Comparison of ENCODE assay signal across 13 mouse cellular contexts in genomic region chr2:12212662-12213463, GRCm38 (mm10).
DNase-seq lines count a peak whose midpoint lies in the region; ATAC-seq lines count a peak whose summit lies in the region.
"Had no signal": no experiment of that assay in that cellular context is flagged by ENCODE, and none has a peak within 500 bp of the region (broad histone marks: within the 10 kb centered on the region; RNA-seq: fewer than 3 reads in every experiment).

No protein-coding gene starts in this region.

- H3K4me3 ChIP-seq in hindbrain, embryonic 10.5 days = no peak overlapping the region
- no peak overlapping the region for H3K4me3 ChIP-seq in hindbrain, embryonic 12.5 days
- H3K4me3 ChIP-seq in embryonic facial prominence, embryonic 13.5 days = no peak overlapping the region
- H3K4me3 ChIP-seq in limb, embryonic 11.5 days (ENCODE audit: low read depth, low read length) = no peak overlapping the region
- H3K4me3 ChIP-seq in midbrain, embryonic 10.5 days = no peak overlapping the region
- H3K4me3 ChIP-seq: erythroblast, embryonic 14.5 days; heart, embryonic 12.5 days had no signal

- no peaks in the 10 kb centered on the region for H3K4me1 ChIP-seq in hindbrain, embryonic 10.5 days (replicated peaks)
- no peaks in the 10 kb centered on the region for H3K4me1 ChIP-seq in hindbrain, embryonic 12.5 days
- peaks cover 37% of the 10 kb centered on the region for H3K4me1 ChIP-seq in embryonic facial prominence, embryonic 13.5 days
- H3K4me1 ChIP-seq in limb, embryonic 11.5 days (ENCODE audit: control insufficient read depth, insufficient read depth, low read length) = peaks cover 5% of the 10 kb centered on the region; the same call in 1 of the 2 replicates
- H3K4me1 ChIP-seq in midbrain, embryonic 10.5 days = no peaks in the 10 kb centered on the region

- 57% methylated on average over 3 of the region's 3 CpGs for WGBS in hindbrain, embryonic 10.5 days
- WGBS in hindbrain, embryonic 12.5 days = 61% methylated on average over 3 of the region's 3 CpGs
- 15% methylated on average over 3 of the region's 3 CpGs for WGBS in embryonic facial prominence, embryonic 13.5 days
- WGBS in limb, embryonic 11.5 days = 42% methylated on average over 3 of the region's 3 CpGs
- WGBS in midbrain, embryonic 10.5 days = 82% methylated on average over 3 of the region's 3 CpGs

- DNase-seq in hindbrain, embryonic 10.5 days (ENCODE audit: low spot score) = peak; percentile 14
- peak; percentile 12 for DNase-seq in 416B (ENCODE audit: low read depth)
- DNase-seq in limb, embryonic 11.5 days (ENCODE audit: low spot score) = no peak
- no peak for DNase-seq in midbrain, embryonic 10.5 days (ENCODE audit: low spot score)
- DNase-seq in gastrocnemius, postnatal 36 days = no peak
- DNase-seq in layer of hippocampus, adult 9-11 months = no peak
- DNase-seq: cerebellum, adult 8-10 months had no signal

- no peaks in the 10 kb centered on the region for H3K36me3 ChIP-seq in hindbrain, embryonic 10.5 days
- no peaks in the 10 kb centered on the region for H3K36me3 ChIP-seq in hindbrain, embryonic 12.5 days
- H3K36me3 ChIP-seq in embryonic facial prominence, embryonic 13.5 days = 0 out of 2 replicates have a peak, but pooled peaks cover 6% of the 10 kb centered on the region
- no peaks in the 10 kb centered on the region for H3K36me3 ChIP-seq in limb, embryonic 11.5 days (ENCODE audit: control insufficient read depth, insufficient read depth, low read length)
- no peaks in the 10 kb centered on the region for H3K36me3 ChIP-seq in midbrain, embryonic 10.5 days
- H3K36me3 ChIP-seq: heart, embryonic 12.5 days had no signal

- no peaks in the 10 kb centered on the region for H3K9me3 ChIP-seq in hindbrain, embryonic 10.5 days
- no peaks in the 10 kb centered on the region for H3K9me3 ChIP-seq in hindbrain, embryonic 12.5 days (replicated peaks)
- no peaks in the 10 kb centered on the region for H3K9me3 ChIP-seq in embryonic facial prominence, embryonic 13.5 days
- no peaks in the 10 kb centered on the region for H3K9me3 ChIP-seq in limb, embryonic 11.5 days (ENCODE audit: control insufficient read depth, low read length)
- no peaks in the 10 kb centered on the region for H3K9me3 ChIP-seq in midbrain, embryonic 10.5 days (replicated peaks)
- H3K9me3 ChIP-seq: heart, embryonic 12.5 days had no signal

- H3K9ac ChIP-seq in hindbrain, embryonic 12.5 days = no peak overlapping the region
- no peak overlapping the region for H3K9ac ChIP-seq in embryonic facial prominence, embryonic 13.5 days
- H3K9ac ChIP-seq in limb, embryonic 11.5 days (ENCODE audit: low read length) = no peak overlapping the region
- H3K9ac ChIP-seq: heart, embryonic 12.5 days had no signal

- ATAC-seq in hindbrain, embryonic 12.5 days (ENCODE audit: low FRiP score) = no peak
- no peak for ATAC-seq in embryonic facial prominence, embryonic 13.5 days (ENCODE audit: insufficient number of reproducible peaks, insufficient read depth, low FRiP score, low TSS enrichment, low read depth)
- ATAC-seq in limb, embryonic 11.5 days (ENCODE audit: insufficient number of reproducible peaks, low FRiP score, low TSS enrichment, low read depth) = peak; percentile 81; the same call in 1 of the 2 replicates
- ATAC-seq: CD4-positive, CD25-positive, alpha-beta regulatory T cell, adult 4 months; inflammation-experienced regulatory T-cells, adult 6 months had no signal

- no peaks in the 10 kb centered on the region for H3K27me3 ChIP-seq in hindbrain, embryonic 10.5 days (ENCODE audit: insufficient read depth, poor library complexity, severe bottlenecking)
- H3K27me3 ChIP-seq in hindbrain, embryonic 12.5 days = no peaks in the 10 kb centered on the region
- no peaks in the 10 kb centered on the region for H3K27me3 ChIP-seq in embryonic facial prominence, embryonic 13.5 days
- H3K27me3 ChIP-seq in limb, embryonic 11.5 days (ENCODE audit: control insufficient read depth, insufficient read depth, low read length) = no peaks in the 10 kb centered on the region
- H3K27me3 ChIP-seq in midbrain, embryonic 10.5 days (ENCODE audit: low read depth, poor library complexity, severe bottlenecking) = no peaks in the 10 kb centered on the region
- H3K27me3 ChIP-seq: heart, embryonic 12.5 days had no signal

- H3K27ac ChIP-seq in hindbrain, embryonic 10.5 days = no peak overlapping the region
- H3K27ac ChIP-seq in hindbrain, embryonic 12.5 days = no peak overlapping the region
- H3K27ac ChIP-seq in embryonic facial prominence, embryonic 13.5 days = peak overlapping the region; percentile 85
- H3K27ac ChIP-seq in limb, embryonic 11.5 days (replicated peaks; ENCODE audit: low read depth, low read length) = peak overlapping the region; percentile 15; the same call in 1 of the 2 replicates
- no peak overlapping the region for H3K27ac ChIP-seq in midbrain, embryonic 10.5 days (replicated peaks)

- no peak overlapping the region for H3K4me2 ChIP-seq in hindbrain, embryonic 12.5 days (replicated peaks)
- H3K4me2 ChIP-seq in embryonic facial prominence, embryonic 13.5 days = no peak overlapping the region
- H3K4me2 ChIP-seq in limb, embryonic 11.5 days (ENCODE audit: low read depth, severe bottlenecking) = no peak overlapping the region
- H3K4me2 ChIP-seq: heart, embryonic 12.5 days had no signal

- intact Hi-C loops in gastrocnemius, postnatal 36 days (cut with DNase I) = no loop called here

Comparison
In these comparisons a context has a peak if more than half of its experiments do, and no peak if none do; other contexts are left out.
1. DNase-seq: peak in hindbrain, embryonic 10.5 days (single experiment) and 416B (single experiment); none in limb, embryonic 11.5 days (single experiment), midbrain, embryonic 10.5 days (single experiment), gastrocnemius, postnatal 36 days (0 of 2) and layer of hippocampus, adult 9-11 months (single experiment).
2. H3K27ac ChIP-seq: peak in embryonic facial prominence, embryonic 13.5 days (single experiment) and limb, embryonic 11.5 days (single experiment); none in hindbrain, embryonic 10.5 days (single experiment), hindbrain, embryonic 12.5 days (single experiment) and midbrain, embryonic 10.5 days (single experiment).